24 mouse cellular contexts compared by ENCODE assay signal in the genomic region with DNA sequence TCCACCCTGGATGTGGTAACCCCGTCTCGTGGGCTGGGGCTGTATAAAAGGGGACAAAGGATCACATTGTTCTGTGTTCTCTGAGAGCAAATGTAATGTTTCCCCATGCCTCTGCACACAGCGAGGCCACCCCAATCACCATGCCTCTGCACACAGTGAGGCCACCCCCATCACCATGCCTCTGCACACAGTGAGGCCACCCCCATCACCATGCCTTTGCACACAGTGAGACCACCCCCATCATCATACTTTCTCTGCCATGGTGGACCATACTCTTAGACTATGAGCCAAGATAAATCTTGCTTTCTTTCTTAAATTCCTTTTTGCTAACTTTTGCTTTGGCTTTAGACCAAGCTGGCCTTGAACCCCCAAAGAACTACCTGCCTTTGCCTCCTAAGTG. TPM values are rescaled to one million over a fixed set of nuclear protein-coding genes. Genes with fewer than 3 reads are reported as not detected.
DNase-seq lines count a peak whose midpoint lies in the region; ATAC-seq and TF ChIP-seq lines count a peak whose summit lies in the region.
"Had no signal": no experiment of that assay in that cellular context is flagged by ENCODE, and none has a peak within 500 bp of the region (broad histone marks: within the 10 kb centered on the region; RNA-seq: fewer than 3 reads in every experiment).

No protein-coding gene starts in this region.

- in situ Hi-C loops in ES-E14 (cut with MboI; ENCODE audit: low sequenced_read_pairs in 2 of 2, unreplicated experiment in 2 of 2), result no loop called here

- H3K36me3 ChIP-seq in lung, embryonic 16.5 days (ENCODE audit: control insufficient read depth, insufficient read depth, low read length), result no peaks in the 10 kb centered on the region
- peaks cover 5% of the 10 kb centered on the region; the same call in 1 of the 2 replicates for H3K36me3 ChIP-seq in ES-E14 (ENCODE audit: control insufficient read depth, insufficient read depth, low read length, poor library complexity, severe bottlenecking)
- H3K36me3 ChIP-seq in midbrain, embryonic 16.5 days (ENCODE audit: control insufficient read depth, insufficient read depth, low read length), result no peaks in the 10 kb centered on the region
- H3K36me3 ChIP-seq in hindbrain, postnatal 0 days (ENCODE audit: insufficient read depth, low read length), result no peaks in the 10 kb centered on the region
- H3K36me3 ChIP-seq: embryonic facial prominence, embryonic 12.5 days; G1E; heart, embryonic 13.5 days; midbrain, embryonic 15.5 days had no signal

- peak overlapping the region; percentile 70 for H3K27ac ChIP-seq in lung, embryonic 16.5 days (ENCODE audit: low read length)
- H3K27ac ChIP-seq in ES-E14 (ENCODE audit: insufficient read depth, low read depth, low read length, poor library complexity, severe bottlenecking), result peak overlapping the region; percentile 97
- no peak overlapping the region for H3K27ac ChIP-seq in midbrain, embryonic 16.5 days (ENCODE audit: low read length)
- no peak overlapping the region for H3K27ac ChIP-seq in hindbrain, postnatal 0 days
- H3K27ac ChIP-seq: embryonic facial prominence, embryonic 12.5 days; heart, embryonic 13.5 days; liver, embryonic 14.5 days; midbrain, embryonic 15.5 days had no signal

- no peaks in the 10 kb centered on the region for H3K9me3 ChIP-seq in lung, embryonic 16.5 days (ENCODE audit: control insufficient read depth, low read length)
- no peaks in the 10 kb centered on the region for H3K9me3 ChIP-seq in ES-E14 (ENCODE audit: control insufficient read depth, insufficient read depth, low read depth, low read length)
- no peaks in the 10 kb centered on the region for H3K9me3 ChIP-seq in midbrain, embryonic 16.5 days (replicated peaks; ENCODE audit: control insufficient read depth, low read length, poor library complexity, severe bottlenecking)
- no peaks in the 10 kb centered on the region for H3K9me3 ChIP-seq in hindbrain, postnatal 0 days (ENCODE audit: low read length)
- H3K9me3 ChIP-seq: embryonic facial prominence, embryonic 12.5 days; heart, embryonic 13.5 days; megakaryocyte, embryonic 14.5 days; midbrain, embryonic 15.5 days had no signal

- DNase-seq in lung, postnatal 14 days, result no peak
- no peak for DNase-seq in ES-E14 (ENCODE audit: low read depth, low spot score)
- DNase-seq in hindbrain, postnatal 0 days (ENCODE audit: low spot score), result no peak
- DNase-seq: cerebellum, adult 11-12 months; cerebellum, postnatal 25 days; forebrain, postnatal 0 days; gastrocnemius, postnatal 14 days; heart, postnatal 14 days; kidney, adult 9 months; kidney, postnatal 36 days; thymus, postnatal 14 days had no signal

- TF ChIP-seq CTCF in hindbrain, postnatal 0 days (IDR thresholded peaks at IDR 0.05; ENCODE audit: low read depth), result no peak

- 54% methylated on average over 3 of the region's 3 CpGs for WGBS in lung, embryonic 16.5 days
- WGBS in midbrain, embryonic 16.5 days, result 58% methylated on average over 3 of the region's 3 CpGs
- 57% methylated on average over 3 of the region's 3 CpGs for WGBS in hindbrain, postnatal 0 days

- H3K4me2 ChIP-seq in lung, embryonic 16.5 days (ENCODE audit: low read depth, low read length), result no peak overlapping the region
- no peak overlapping the region for H3K4me2 ChIP-seq in midbrain, embryonic 16.5 days (ENCODE audit: low read length)
- no peak overlapping the region for H3K4me2 ChIP-seq in hindbrain, postnatal 0 days (ENCODE audit: low read depth, low read length)
- H3K4me2 ChIP-seq: embryonic facial prominence, embryonic 12.5 days; heart, embryonic 13.5 days; lung, embryonic 14.5 days; midbrain, embryonic 15.5 days had no signal

- H3K27me3 ChIP-seq in lung, embryonic 16.5 days (ENCODE audit: control insufficient read depth, insufficient read depth, low read depth, low read length), result no peaks in the 10 kb centered on the region
- no peaks in the 10 kb centered on the region for H3K27me3 ChIP-seq in midbrain, embryonic 16.5 days (ENCODE audit: control insufficient read depth, insufficient read depth, low read depth, low read length)
- no peaks in the 10 kb centered on the region for H3K27me3 ChIP-seq in hindbrain, postnatal 0 days (ENCODE audit: insufficient read depth, low read length)
- H3K27me3 ChIP-seq: embryonic facial prominence, embryonic 12.5 days; heart, embryonic 13.5 days; megakaryocyte, embryonic 14.5 days; Patski had no signal

- peaks cover 12% of the 10 kb centered on the region for H3K4me1 ChIP-seq in lung, embryonic 16.5 days (replicated peaks; ENCODE audit: control insufficient read depth, insufficient read depth, low read length)
- peaks cover 15 to 27% of the 10 kb centered on the region in 2 experiments for H3K4me1 ChIP-seq in ES-E14 (ENCODE audit: control insufficient read depth in 2 of 2, insufficient read depth in 2 of 2, low read length in 2 of 2, poor library complexity in 1 of 2)
- H3K4me1 ChIP-seq in midbrain, embryonic 16.5 days (ENCODE audit: control insufficient read depth, insufficient read depth, low read length), result no peaks in the 10 kb centered on the region
- H3K4me1 ChIP-seq in hindbrain, postnatal 0 days (ENCODE audit: insufficient read depth, low read length), result no peaks in the 10 kb centered on the region
- H3K4me1 ChIP-seq: midbrain, embryonic 15.5 days had no signal

- no peak overlapping the region for H3K4me3 ChIP-seq in lung, embryonic 16.5 days (ENCODE audit: low read length)
- peak overlapping the region in 1 of 2 experiments; percentile 37; a peak in 2 of 4 replicates for H3K4me3 ChIP-seq in ES-E14 (ENCODE audit: insufficient read depth in 1 of 2, low read depth in 1 of 2, low read length in 2 of 2, poor library complexity in 1 of 2, severe bottlenecking in 1 of 2)
- H3K4me3 ChIP-seq in midbrain, embryonic 16.5 days (ENCODE audit: low read depth, low read length), result no peak overlapping the region
- no peak overlapping the region for H3K4me3 ChIP-seq in hindbrain, postnatal 0 days (ENCODE audit: low read length)
- H3K4me3 ChIP-seq: embryonic facial prominence, embryonic 12.5 days; heart, embryonic 13.5 days; megakaryocyte, embryonic 14.5 days; midbrain, embryonic 15.5 days had no signal

- no peak overlapping the region for H3K9ac ChIP-seq in lung, embryonic 16.5 days (ENCODE audit: low read length)
- H3K9ac ChIP-seq in ES-E14 (ENCODE audit: insufficient read depth, low read depth, low read length, poor library complexity, severe bottlenecking), result peak overlapping the region; percentile 27
- no peak overlapping the region for H3K9ac ChIP-seq in midbrain, embryonic 16.5 days (ENCODE audit: low read depth, low read length)
- H3K9ac ChIP-seq in hindbrain, postnatal 0 days (replicated peaks; ENCODE audit: low read length), result no peak overlapping the region
- H3K9ac ChIP-seq: embryonic facial prominence, embryonic 12.5 days; forebrain, postnatal 0 days; heart, embryonic 13.5 days; liver, embryonic 14.5 days; lung, embryonic 14.5 days; midbrain, embryonic 15.5 days had no signal

- no peak for ATAC-seq in lung, embryonic 16.5 days (ENCODE audit: low read depth)
- ATAC-seq in monocyte, adult 5-6 weeks (replicated peaks; ENCODE audit: insufficient number of reproducible peaks, low FRiP score, low TSS enrichment, poor library complexity, severe bottlenecking), result 0 out of 2 replicates have a peak, but pooled peaks have one; percentile 11
- no peak for ATAC-seq in midbrain, embryonic 16.5 days
- ATAC-seq in hindbrain, postnatal 0 days, result no peak
- ATAC-seq in megakaryocyte-erythroid progenitor cell, adult 5-6 weeks (replicated peaks; ENCODE audit: low FRiP score, low TSS enrichment, poor library complexity, severe bottlenecking), result no peak
- ATAC-seq: forebrain, postnatal 0 days; midbrain, embryonic 15.5 days; Patski had no signal

TF ChIP-seq in ES-E14, 5 proteins besides CTCF, POLR2A, EP300 and RAD21:
- TF ChIP-seq MAFK (IDR thresholded peaks at IDR 0.05; ENCODE audit: insufficient read depth, low read depth, low read length), result no peak
- no peak for TF ChIP-seq HCFC1 (IDR thresholded peaks at IDR 0.05; ENCODE audit: borderline replicate concordance, insufficient read depth, low read length)
- no peak for TF ChIP-seq CHD2 (IDR thresholded peaks at IDR 0.05; ENCODE audit: low read depth, low read length)
- no peak for TF ChIP-seq ZC3H11A (IDR thresholded peaks at IDR 0.05; ENCODE audit: borderline replicate concordance, low read depth, low read length)
- TF ChIP-seq ZNF384 (IDR thresholded peaks at IDR 0.05; ENCODE audit: low read depth, low read length), result no peak
TF ChIP-seq in ES-E14: peak in this region for 0.

RNA-seq across cellular contexts. Expression of a gene that starts 52.7 kb away (rescaled TPM):
- 0.49 and 0.99 TPM in 2 replicates for polyA plus RNA-seq in lung, embryonic 16.5 days (2015; fragmentation: Nextera tagmentation; extraction: Ambion mirVana)
- total RNA-seq in ES-E14 (2012; rRNA removed), result 1.1 and 1.5 TPM in 2 replicates
- total RNA-seq in monocyte, adult 5-6 weeks (2017), result not detected in 3 replicates
- 0.20 and 0.44 TPM in 2 replicates for polyA plus RNA-seq in midbrain, embryonic 16.5 days (2015; fragmentation: Nextera tagmentation; extraction: Ambion mirVana)
- total RNA-seq in hindbrain, postnatal 0 days (2014; rRNA removed), result 0.68 and 0.86 TPM in 2 replicates
- polyA plus RNA-seq in hindbrain, postnatal 0 days (2015; fragmentation: Nextera tagmentation; extraction: Ambion mirVana), result 0.32 and 0.74 TPM in 2 replicates
- total RNA-seq in megakaryocyte-erythroid progenitor cell, adult 5-6 weeks (2014; fragmentation: Nextera tagmentation), result not detected in 2 replicates
- total RNA-seq in megakaryocyte-erythroid progenitor cell, adult 5-6 weeks (2017), result not detected in 2 replicates
- total RNA-seq: G1E; gastrocnemius, postnatal 14 days; heart, adult 18-20 months; heart, postnatal 14 days had no signal
- polyA plus RNA-seq: G1E had no signal

Comparison
In these comparisons a context has a peak if more than half of its experiments do, and no peak if none do; other contexts are left out.
1. H3K27ac ChIP-seq: peak in lung, embryonic 16.5 days (single experiment) and ES-E14 (single experiment); none in midbrain, embryonic 16.5 days (single experiment) and hindbrain, postnatal 0 days (single experiment).